In the genomic region with DNA sequence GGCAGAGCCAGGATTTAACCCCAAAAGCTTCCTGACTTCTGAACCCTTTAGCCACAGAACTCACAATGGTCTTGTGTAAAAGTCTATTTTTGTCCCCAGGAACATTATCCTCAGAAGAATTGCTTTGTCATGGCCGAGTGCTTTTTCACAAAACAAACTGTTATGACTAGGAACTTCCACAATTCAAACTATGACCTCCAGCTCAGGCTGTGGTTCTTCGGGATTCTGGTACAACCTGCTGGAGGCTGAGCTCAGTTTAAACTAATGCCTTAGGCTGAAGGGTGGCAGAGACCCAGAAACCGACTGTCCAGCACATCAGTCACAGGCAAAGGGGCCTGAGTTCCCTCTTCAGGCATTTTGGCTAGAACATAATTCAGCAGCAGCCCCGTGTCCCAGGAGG, we compare ENCODE assay signal across 18 mouse cellular contexts. TPM values are rescaled to one million over a fixed set of nuclear protein-coding genes. Genes with fewer than 3 reads are reported as not detected.
DNase-seq lines count a peak whose midpoint lies in the region; ATAC-seq and TF ChIP-seq lines count a peak whose summit lies in the region.
"Had no signal": no experiment of that assay in that cellular context is flagged by ENCODE, and none has a peak within 500 bp of the region (broad histone marks: within the 10 kb centered on the region; RNA-seq: fewer than 3 reads in every experiment).

No protein-coding gene starts in this region.

- H3K4me1 ChIP-seq in hindbrain, embryonic 10.5 days (replicated peaks), result peaks cover 31% of the 10 kb centered on the region
- H3K4me1 ChIP-seq in hindbrain, embryonic 14.5 days (replicated peaks; ENCODE audit: control insufficient read depth, insufficient read depth, low read length), result no peaks in the 10 kb centered on the region
- H3K4me1 ChIP-seq in embryonic fibroblast, embryonic 13.5 days (ENCODE audit: control insufficient read depth, insufficient read depth, low read length), result peaks cover 17% of the 10 kb centered on the region
- H3K4me1 ChIP-seq in forebrain, embryonic 14.5 days (ENCODE audit: control insufficient read depth, insufficient read depth, low read length), result peaks cover 6% of the 10 kb centered on the region; the same call in 1 of the 2 replicates
- H3K4me1 ChIP-seq: limb, embryonic 13.5 days had no signal

- 34% methylated on average over 4 of the region's 4 CpGs for WGBS in hindbrain, embryonic 10.5 days
- WGBS in hindbrain, embryonic 14.5 days, result 36% methylated on average over 4 of the region's 4 CpGs
- 28% methylated on average over 4 of the region's 4 CpGs for WGBS in forebrain, embryonic 14.5 days

- no peak for DNase-seq in hindbrain, embryonic 10.5 days (ENCODE audit: low spot score)
- DNase-seq in hindbrain, embryonic 14.5 days (ENCODE audit: low spot score), result no peak
- DNase-seq in 3T3-L1 (ENCODE audit: low read depth, low spot score), result peak; percentile 85
- DNase-seq in kidney, postnatal 10 days, result peak; percentile 13
- no peak for DNase-seq in layer of hippocampus, adult 9-10 months (ENCODE audit: low spot score)
- no peak for DNase-seq in cerebellum, postnatal 14 days
- no peak for DNase-seq in forebrain, embryonic 14.5 days (ENCODE audit: low spot score)
- DNase-seq: B cell, adult 2 months; lung, postnatal 14 days; spleen, adult 18-20 months; thymus, adult 18-20 months had no signal

- TF ChIP-seq POLR2A in embryonic fibroblast, embryonic 13.5 days (IDR thresholded peaks at IDR 0.05; ENCODE audit: low read depth, low read length), result no peak

- H3K9me3 ChIP-seq in hindbrain, embryonic 10.5 days, result no peaks in the 10 kb centered on the region
- H3K9me3 ChIP-seq in hindbrain, embryonic 14.5 days (ENCODE audit: control insufficient read depth, low read length), result no peaks in the 10 kb centered on the region
- no peaks in the 10 kb centered on the region for H3K9me3 ChIP-seq in forebrain, embryonic 14.5 days (replicated peaks; ENCODE audit: control insufficient read depth, low read length)
- H3K9me3 ChIP-seq: hindbrain, embryonic 15.5 days; limb, embryonic 13.5 days had no signal

- peak overlapping the region; percentile 30; the same call in 1 of the 2 replicates for H3K27ac ChIP-seq in hindbrain, embryonic 10.5 days
- H3K27ac ChIP-seq in hindbrain, embryonic 14.5 days, result no peak overlapping the region
- H3K27ac ChIP-seq in embryonic fibroblast, embryonic 13.5 days (ENCODE audit: insufficient read depth, low read length), result peak overlapping the region; percentile 88
- no peak overlapping the region for H3K27ac ChIP-seq in forebrain, embryonic 14.5 days (ENCODE audit: low read depth, low read length)
- H3K27ac ChIP-seq: heart, adult 2 months; hindbrain, embryonic 15.5 days; layer of hippocampus, adult 2 months; limb, embryonic 13.5 days had no signal

- H3K36me3 ChIP-seq in hindbrain, embryonic 10.5 days, result no peaks in the 10 kb centered on the region
- no peaks in the 10 kb centered on the region for H3K36me3 ChIP-seq in hindbrain, embryonic 14.5 days (replicated peaks; ENCODE audit: control insufficient read depth, insufficient read depth)
- H3K36me3 ChIP-seq in forebrain, embryonic 14.5 days (ENCODE audit: control insufficient read depth, insufficient read depth, low read length), result no peaks in the 10 kb centered on the region
- H3K36me3 ChIP-seq: hindbrain, embryonic 15.5 days; limb, embryonic 13.5 days had no signal

- no peaks in the 10 kb centered on the region for H3K27me3 ChIP-seq in hindbrain, embryonic 10.5 days (ENCODE audit: insufficient read depth, poor library complexity, severe bottlenecking)
- H3K27me3 ChIP-seq in hindbrain, embryonic 14.5 days (ENCODE audit: control insufficient read depth, insufficient read depth, low read length), result no peaks in the 10 kb centered on the region
- no peaks in the 10 kb centered on the region for H3K27me3 ChIP-seq in forebrain, embryonic 14.5 days (replicated peaks; ENCODE audit: control insufficient read depth, insufficient read depth, low read length)
- H3K27me3 ChIP-seq: hindbrain, embryonic 15.5 days; limb, embryonic 13.5 days had no signal

- no peak for TF ChIP-seq CTCF in embryonic fibroblast, embryonic 13.5 days (IDR thresholded peaks at IDR 0.05; ENCODE audit: borderline replicate concordance, insufficient read depth, low read length)

- H3K4me2 ChIP-seq in hindbrain, embryonic 14.5 days (replicated peaks), result no peak overlapping the region
- H3K4me2 ChIP-seq in forebrain, embryonic 14.5 days (ENCODE audit: low read length), result no peak overlapping the region
- H3K4me2 ChIP-seq: hindbrain, embryonic 15.5 days; limb, embryonic 13.5 days had no signal

- no peak overlapping the region for H3K9ac ChIP-seq in hindbrain, embryonic 14.5 days
- H3K9ac ChIP-seq in forebrain, embryonic 14.5 days (ENCODE audit: low read length), result no peak overlapping the region
- H3K9ac ChIP-seq: hindbrain, embryonic 15.5 days; limb, embryonic 13.5 days had no signal

- no peak for ATAC-seq in hindbrain, embryonic 14.5 days (ENCODE audit: low FRiP score)
- no peak for ATAC-seq in forebrain, embryonic 14.5 days
- ATAC-seq: forebrain, embryonic 16.5 days; intestine, embryonic 16.5 days had no signal

- H3K4me3 ChIP-seq in hindbrain, embryonic 10.5 days, result no peak overlapping the region
- H3K4me3 ChIP-seq in hindbrain, embryonic 14.5 days (replicated peaks; ENCODE audit: low read length), result no peak overlapping the region
- no peak overlapping the region for H3K4me3 ChIP-seq in embryonic fibroblast, embryonic 13.5 days (ENCODE audit: insufficient read depth, low read length)
- no peak overlapping the region for H3K4me3 ChIP-seq in forebrain, embryonic 14.5 days (ENCODE audit: low read depth, low read length)
- H3K4me3 ChIP-seq: heart, adult 2 months; hindbrain, embryonic 15.5 days; layer of hippocampus, adult 2 months; limb, embryonic 13.5 days had no signal

RNA-seq across cellular contexts. Expression of a gene that starts 19.7 kb away (rescaled TPM):
- 0.39 TPM in 2 replicates for polyA plus RNA-seq in hindbrain, embryonic 10.5 days (2016; fragmentation: Nextera tagmentation; extraction: Ambion mirVana)
- 7.7 and 10.3 TPM in 2 replicates for polyA plus RNA-seq in hindbrain, embryonic 14.5 days (2014; fragmentation: Nextera tagmentation; extraction: Ambion mirVana)
- polyA plus RNA-seq in embryonic fibroblast, embryonic 13.5 days (2011; ENCODE audit: insufficient read length, low read depth, missing spikeins), result 60.0 and 79.4 TPM in 2 replicates
- 2.8 and 3.0 TPM in 2 replicates for polyA plus RNA-seq in forebrain, embryonic 14.5 days (2014; fragmentation: Nextera tagmentation; extraction: Ambion mirVana)

RNA-seq across cellular contexts. Expression of a gene that starts 34.9 kb away (rescaled TPM):
- 11.4 and 14.2 TPM in 2 replicates for polyA plus RNA-seq in hindbrain, embryonic 10.5 days (2016; fragmentation: Nextera tagmentation; extraction: Ambion mirVana)
- polyA plus RNA-seq in hindbrain, embryonic 14.5 days (2014; fragmentation: Nextera tagmentation; extraction: Ambion mirVana), result 9.1 and 9.5 TPM in 2 replicates
- 18.3 and 20.0 TPM in 2 replicates for polyA plus RNA-seq in embryonic fibroblast, embryonic 13.5 days (2011; ENCODE audit: insufficient read length, low read depth, missing spikeins)
- 6.4 and 8.4 TPM in 2 replicates for polyA plus RNA-seq in forebrain, embryonic 14.5 days (2014; fragmentation: Nextera tagmentation; extraction: Ambion mirVana)

Comparison
In these comparisons a context has a peak if more than half of its experiments do, and no peak if none do; other contexts are left out.
1. H3K27ac ChIP-seq: peak in hindbrain, embryonic 10.5 days (single experiment) and embryonic fibroblast, embryonic 13.5 days (single experiment); none in hindbrain, embryonic 14.5 days (single experiment) and forebrain, embryonic 14.5 days (single experiment).
2. DNase-seq: peak in 3T3-L1 (single experiment) and kidney, postnatal 10 days (single experiment); none in hindbrain, embryonic 10.5 days (single experiment), hindbrain, embryonic 14.5 days (single experiment), layer of hippocampus, adult 9-10 months (single experiment), cerebellum, postnatal 14 days (0 of 2) and forebrain, embryonic 14.5 days (single experiment).